Mouse (Mus musculus): Measurements from ENCODE around the gene Gm20388.

GRCm38 (mm10) chr8:123450783-123451182 lies 3540.1 kb downstream of the Gm20388 start:
- TF ChIP-seq CTCF (IDR thresholded peaks at IDR 0.05; ENCODE audit: low read depth, low read length) (no peak), TAL1 (conservative IDR thresholded peaks at IDR 0.05; ENCODE audit: low read depth, low read length) (peak; percentile 86), GATA2 (IDR thresholded peaks at IDR 0.05; ENCODE audit: borderline replicate concordance, low read depth, low read length) (no peak)

Data from G1E (cell line).